Mouse (Mus musculus) retina, adult 2 months (tissue): Measurements from ENCODE around the gene Rbfox1.

Source experiments
- DNase-seq: peaks from one replicate; pipeline ENCODE4 v3.0.0-alpha.2; 2012; ENCODE audit warnings: low read depth, low spot score

The Rbfox1 gene

DNA sequence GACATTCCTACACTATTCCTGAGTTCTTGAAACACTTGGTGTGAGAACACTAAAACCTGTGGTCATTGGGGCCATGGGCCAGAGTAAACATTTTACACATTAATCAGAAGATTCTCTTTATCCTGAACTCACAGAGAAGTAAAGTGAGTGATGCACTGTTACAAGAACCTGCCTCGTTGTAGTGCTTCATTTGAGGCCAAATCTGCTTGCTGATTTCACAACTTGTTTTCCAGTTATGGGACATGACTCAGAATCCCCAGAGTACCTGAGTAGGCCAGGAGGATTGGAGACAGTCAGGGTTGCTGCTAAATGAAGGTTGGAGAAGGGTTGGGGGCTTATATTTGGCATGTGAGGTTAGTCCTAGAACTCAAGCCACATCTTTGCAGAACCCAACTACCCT lies 936.6 kb downstream of the Rbfox1 start:
- no peak for DNase-seq

DNA sequence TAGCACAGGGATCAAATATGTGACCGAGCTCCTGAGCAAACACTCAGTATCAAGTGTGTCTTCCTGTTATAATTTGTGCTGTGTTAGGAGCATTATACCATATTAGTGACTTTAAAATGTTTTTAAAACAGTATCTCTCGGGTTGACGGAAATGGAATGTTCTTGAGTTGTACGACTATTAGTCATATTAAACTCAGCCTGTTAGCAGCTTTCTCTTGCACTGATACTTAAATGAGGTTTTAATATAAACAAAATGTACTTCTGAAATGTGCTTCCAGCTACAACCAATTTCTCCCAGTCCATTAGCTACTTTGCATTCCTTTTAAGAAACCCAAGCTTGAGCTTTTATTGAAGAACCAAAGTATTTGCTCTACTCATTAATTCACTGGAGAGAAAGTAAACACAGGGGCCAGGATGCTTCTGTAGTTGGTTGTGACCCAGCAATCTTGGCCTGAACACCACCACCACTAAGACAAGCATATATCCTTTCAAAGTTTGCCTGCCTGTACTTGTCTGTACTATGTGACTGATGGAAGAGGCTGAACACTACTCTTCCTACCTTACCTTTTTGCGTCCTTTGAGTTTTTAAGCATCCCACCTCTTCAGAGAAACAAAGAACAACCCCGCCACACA lies 944.9 kb downstream of the Rbfox1 start:
- DNase-seq, result no peak

DNA sequence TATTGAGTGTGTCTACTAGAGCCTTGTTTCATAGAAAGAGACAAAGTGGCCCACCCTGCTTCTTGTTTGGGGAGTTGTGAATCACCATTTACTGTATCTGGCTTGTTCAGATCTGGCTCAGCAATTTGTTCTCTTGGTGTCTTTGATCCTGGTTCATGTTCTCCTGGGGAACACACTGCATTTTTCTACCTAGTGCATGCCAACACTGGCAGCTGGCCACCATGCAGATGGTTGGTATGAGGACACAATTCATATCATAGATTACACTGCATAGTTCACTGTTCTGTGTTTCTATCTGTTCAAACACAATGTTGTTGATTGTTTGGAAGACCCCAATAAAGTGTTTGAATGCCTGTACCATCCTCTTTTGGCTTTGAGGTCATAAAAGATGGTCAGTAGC lies 948.3 kb downstream of the Rbfox1 start:
- no peak for DNase-seq

DNA sequence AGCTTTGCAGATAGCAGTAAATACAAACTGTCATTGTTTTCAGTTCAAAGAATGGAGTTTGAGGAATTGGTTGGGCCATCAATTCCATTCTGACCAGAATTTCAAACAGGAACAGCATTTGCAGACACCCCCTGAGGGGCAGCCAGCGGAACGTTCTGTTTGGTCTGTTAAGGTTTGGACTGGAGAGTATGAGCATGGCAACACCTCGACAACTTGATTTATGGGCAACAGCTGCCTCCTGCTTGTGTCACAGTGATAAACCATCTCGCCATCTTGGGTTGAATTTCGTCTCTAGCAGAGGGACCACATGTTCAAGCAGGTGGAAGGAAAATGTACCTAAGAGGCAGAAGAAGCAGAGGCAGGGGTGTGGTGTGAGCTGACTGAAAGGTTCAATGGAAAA lies 949.9 kb downstream of the Rbfox1 start:
- no peak for DNase-seq

DNA sequence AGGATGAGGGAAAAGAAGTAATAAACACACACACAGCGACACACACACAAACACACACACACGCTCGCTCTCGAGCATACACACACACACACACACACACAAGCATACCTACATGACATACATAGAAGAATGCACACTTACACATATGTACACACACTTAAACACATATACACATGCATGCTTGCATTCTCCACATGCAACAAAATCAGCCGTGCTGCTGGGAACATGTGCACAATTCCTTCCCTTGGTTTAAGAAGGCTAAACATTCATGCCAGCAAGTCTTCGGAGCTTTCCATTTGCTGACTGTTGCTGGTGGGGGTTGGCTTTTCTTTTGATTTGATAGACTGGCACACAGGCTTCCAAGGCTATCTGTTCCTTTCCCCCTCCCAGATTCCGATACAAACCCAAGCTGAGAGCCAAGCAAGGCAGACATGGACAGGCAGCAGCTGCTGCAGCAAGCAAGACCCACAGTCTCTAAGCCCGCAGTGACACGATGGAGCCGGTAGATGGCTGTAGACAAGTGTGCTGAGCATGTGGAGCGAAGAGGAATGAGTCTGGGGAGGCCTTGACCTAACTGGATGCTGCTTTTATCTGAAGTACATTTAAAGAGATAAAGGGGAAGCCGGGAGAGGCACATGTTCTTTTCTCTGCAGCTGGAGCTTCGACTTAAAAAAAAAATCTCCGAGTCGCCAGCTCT lies 954.3 kb downstream of the Rbfox1 start:
- peak; percentile 8 for DNase-seq

DNA sequence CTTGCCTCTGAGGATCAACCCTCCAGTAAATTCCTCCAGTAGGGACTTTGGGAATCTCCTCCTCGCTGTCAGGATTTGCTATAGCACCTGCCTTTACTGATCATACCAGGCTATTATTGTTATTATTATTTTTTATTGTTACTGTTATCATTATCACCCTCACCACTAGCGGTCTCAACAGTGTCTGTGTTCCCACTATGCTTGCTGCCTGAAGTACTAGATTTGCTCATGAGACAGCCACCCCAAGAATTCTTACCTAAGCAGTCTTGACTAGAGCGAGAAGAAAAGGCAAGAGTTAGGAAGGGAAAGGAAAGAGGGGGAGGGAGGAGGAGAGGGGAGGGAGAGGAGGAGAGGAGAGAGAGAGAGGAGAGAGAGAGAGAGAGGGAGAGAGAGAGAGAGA lies 954.9 kb downstream of the Rbfox1 start:
- no peak for DNase-seq

DNA sequence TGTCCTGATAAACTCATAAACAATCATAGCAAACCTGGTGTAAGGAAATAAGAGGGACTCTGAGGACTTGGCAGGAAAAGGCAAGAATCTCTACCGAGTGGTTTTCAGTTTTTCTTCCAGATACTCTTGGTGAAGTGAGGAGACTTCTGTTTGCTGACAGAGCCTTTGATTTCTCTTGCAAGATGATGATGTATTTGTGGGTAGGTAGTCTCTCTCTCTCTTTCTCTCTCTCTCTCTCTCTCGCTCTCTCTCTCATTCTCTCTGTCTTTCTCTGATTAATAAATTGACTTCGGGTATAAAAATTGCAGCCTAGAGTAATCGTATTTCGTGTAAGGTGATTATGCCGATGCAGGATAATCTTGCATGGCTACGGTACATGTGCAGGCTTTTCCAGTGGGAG lies 955.3 kb downstream of the Rbfox1 start:
- no peak for DNase-seq

- DNase-seq, result no peak
These were observed 957.1 kb downstream of the Rbfox1 start for GRCm38 (mm10) chr16:6842066-6842785.

- DNase-seq, result no peak
These were observed 959.5 kb downstream of the Rbfox1 start for GRCm38 (mm10) chr16:6844659-6845058.

DNA sequence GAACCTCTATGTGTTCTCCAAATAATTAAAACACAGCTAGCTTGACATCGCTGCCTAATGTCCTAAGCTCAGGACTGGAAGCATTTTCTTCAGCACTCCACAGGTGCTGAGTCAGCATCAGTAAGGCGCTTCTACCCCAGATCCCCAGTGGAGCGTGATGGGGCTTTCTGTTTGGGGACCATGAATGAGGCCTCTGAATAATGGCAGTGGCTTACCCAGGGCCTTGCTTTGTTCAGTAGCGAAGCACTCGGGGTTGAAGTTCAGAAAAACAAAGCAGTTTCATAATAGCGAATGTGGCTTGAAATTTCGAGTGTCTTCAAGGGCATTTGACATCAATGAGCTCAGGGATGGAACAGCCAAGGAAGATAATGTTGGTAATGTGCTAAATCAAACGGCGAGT lies 966.2 kb downstream of the Rbfox1 start:
- no peak for DNase-seq

- DNase-seq, result no peak
These were observed 968.6 kb downstream of the Rbfox1 start for GRCm38 (mm10) chr16:6853796-6854195.

DNA sequence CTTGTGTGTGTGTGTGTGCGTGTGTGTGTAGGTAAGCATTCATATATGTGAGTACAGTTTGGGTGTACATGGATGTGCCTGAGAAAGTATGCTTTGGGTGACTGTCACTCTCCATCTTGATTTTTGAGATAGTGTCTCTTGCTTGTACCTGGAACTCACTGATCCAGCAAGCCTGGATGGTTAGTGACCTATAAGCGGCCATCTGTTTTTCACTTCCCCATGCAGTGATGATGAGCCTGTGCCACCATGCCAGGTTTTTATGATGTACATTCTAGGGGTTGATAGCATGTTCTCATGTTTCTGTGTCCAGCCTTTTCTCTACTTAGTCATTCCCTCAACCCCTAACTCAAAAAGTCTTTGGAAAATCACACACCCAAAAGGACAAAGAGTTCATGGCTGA lies 976.5 kb downstream of the Rbfox1 start:
- no peak for DNase-seq

DNA sequence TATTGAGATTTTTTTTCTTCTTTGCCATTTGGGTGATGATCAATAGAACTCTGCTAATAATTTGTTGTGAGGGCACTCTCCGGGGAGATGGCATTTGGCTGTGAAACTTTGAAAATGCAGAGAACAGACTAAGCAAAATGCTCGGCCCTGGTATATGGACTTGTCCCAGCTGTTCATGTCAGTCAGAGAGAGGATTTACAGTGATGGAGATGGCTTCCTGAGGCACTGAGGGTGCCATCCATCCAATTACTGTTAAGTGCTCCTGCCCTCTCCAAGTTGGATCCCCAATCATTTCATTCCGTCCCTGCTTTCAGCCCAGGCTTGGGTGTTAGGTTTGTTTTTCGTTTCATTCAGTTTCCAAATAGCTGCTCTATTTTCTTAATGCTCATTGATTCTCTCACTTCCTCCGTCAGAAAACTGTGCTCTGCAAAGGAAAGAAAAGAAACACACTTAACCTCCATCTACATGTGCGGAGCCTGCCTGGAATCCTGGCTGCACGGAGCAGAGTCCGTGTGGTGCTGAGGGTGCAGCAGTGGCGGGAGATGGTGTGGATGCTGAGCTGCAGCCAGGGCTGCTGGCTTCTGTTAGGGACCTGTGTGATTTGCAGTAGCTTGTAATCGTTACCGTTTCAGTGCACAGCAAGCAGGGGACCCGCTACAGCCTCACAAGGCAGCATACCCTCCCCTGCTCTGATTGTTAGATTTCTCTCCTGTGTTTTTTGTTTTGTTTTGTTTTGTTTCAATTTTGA lies 997.7 kb downstream of the Rbfox1 start:
- no peak for DNase-seq

DNA sequence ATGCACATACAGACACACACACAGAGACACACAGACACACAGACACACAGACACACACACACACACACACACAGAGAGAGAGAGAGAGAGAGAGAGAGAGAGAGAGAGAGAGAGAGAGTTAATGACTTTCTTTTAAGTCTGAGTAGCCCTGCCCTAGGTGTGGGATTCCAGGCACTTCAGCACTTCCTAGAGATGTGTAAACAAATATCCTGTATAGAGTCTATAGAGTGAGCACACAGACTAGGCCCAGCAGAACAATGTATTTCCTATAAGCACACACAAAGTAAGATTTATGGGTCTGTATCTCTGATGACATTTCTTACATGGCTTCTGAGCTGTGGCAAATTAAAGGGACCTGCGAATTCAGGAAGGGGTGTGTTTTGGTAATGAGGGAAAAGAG lies 998.6 kb downstream of the Rbfox1 start:
- no peak for DNase-seq

GRCm38 (mm10) chr16:6885617-6886016 lies 1000.5 kb downstream of the Rbfox1 start:
- no peak for DNase-seq

DNA sequence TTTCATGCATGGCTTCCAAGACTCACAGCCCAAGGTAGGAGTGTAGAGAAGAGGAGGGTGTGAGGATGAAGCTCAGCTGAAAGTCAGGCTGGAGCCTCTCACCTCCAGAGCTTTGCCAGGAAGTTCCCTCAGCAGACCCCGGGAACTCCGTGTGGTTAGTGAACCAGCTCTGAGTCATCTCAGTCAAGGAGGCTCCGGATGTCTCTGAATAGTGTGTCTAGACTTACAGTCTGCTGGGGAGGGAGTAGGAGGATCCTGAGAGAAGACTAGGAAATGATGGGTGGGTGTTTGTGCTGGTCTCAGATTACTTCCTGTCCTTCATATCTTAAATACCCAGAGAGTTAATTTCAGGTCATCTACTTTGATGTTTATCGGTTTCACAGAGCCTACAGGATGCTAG lies 1004.1 kb downstream of the Rbfox1 start:
- no peak for DNase-seq

GRCm38 (mm10) chr16:6897734-6898133 lies 1012.6 kb downstream of the Rbfox1 start:
- DNase-seq, result no peak

DNA sequence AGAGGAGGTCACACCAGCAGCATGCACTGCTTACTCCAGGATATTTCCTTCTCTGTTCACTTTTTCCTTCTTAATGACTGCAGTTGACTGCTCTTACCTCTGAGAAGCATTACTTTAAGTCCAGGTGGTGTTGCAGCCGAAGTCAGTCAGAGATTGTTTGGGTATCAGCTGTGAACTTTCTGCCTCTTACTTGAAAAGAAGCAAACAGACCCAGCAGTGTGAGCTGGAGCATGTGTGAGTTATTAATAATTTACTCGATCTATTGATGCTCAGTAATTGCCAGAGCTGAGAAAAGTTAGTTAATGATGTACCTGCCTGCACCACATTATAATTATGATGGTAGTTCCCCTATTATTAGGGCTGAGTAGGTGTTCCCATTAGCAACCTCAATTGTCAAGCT lies 1014.9 kb downstream of the Rbfox1 start:
- DNase-seq, result no peak

DNA sequence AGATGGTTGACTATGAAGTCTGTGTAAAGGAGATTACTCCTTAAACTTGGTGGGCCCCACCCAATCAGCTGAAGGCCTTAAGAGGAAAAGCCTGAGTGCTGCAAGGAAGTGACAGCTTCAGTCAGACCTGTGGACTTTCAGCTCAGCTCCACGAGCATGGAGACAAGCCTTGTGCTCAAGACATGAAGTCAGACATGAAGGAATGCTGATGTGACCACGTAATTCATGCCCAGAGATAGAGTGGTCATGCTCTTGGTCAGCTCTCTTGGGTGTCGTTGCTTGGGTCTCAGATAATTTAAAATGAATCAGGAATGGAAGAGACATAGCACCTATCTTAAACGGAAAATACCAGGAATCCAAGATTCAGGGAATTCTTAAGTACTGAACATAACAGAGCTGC lies 1019.8 kb downstream of the Rbfox1 start:
- no peak for DNase-seq

GRCm38 (mm10) chr16:6906001-6906400 lies 1020.8 kb downstream of the Rbfox1 start:
- no peak for DNase-seq

GRCm38 (mm10) chr16:6907550-6907949 lies 1022.4 kb downstream of the Rbfox1 start:
- no peak for DNase-seq

GRCm38 (mm10) chr16:6914531-6914930 lies 1029.4 kb downstream of the Rbfox1 start:
- DNase-seq, result no peak
